Mouse (Mus musculus) T-helper 1 cell (primary cell): ENCODE data around the gene Fstl3.

ENCODE experiments used
- in situ Hi-C: fragments of 300-600 bp; cut with MboI, MseI; formaldehyde crosslinking; loops from one replicate; pipeline ENCODE4 v1.15.1; 2025; ENCODE audit warnings: high pct_unique_total_duplicates

The Fstl3 gene

DNA sequence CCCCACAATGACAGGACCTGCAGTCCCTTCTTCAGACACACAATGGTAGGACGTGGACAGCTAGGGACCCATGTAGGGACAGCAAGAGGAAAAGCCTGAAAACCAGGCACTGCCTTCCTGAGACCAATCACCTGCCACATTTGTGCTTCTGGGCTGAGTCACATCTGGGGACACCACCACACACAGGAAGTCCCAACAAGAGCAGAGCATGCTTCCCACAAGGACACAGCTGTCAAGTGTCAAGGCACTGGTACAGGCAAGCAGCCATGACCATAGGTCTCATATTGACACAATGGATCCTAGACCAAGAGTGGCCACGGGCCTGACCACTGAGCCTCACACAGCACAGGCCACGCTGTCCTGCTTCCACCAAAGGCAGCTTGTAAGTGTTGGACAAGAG, 14.2 kb upstream of the Fstl3 start:
- in situ Hi-C loops: no loop called here

DNA sequence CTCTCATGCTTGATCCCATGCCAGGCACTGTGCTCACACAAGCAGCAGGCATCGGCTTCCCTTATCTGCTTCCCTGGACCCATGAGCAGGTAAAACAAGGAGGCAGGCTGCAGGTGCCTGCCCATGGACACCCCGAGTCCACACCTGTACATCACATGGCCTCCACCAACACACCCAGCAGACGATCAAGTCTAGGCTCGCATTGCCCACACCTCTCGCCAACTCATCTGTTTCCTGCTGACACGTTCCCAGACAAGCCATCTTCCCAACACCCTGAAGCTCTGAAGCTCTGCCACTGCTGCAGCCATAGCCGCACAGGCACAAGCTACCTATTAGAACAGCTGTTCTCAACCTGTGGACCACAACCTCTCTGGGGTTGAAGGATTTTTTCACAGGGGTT, 12.8 kb upstream of the Fstl3 start:
- in situ Hi-C loops: no loop called here

DNA sequence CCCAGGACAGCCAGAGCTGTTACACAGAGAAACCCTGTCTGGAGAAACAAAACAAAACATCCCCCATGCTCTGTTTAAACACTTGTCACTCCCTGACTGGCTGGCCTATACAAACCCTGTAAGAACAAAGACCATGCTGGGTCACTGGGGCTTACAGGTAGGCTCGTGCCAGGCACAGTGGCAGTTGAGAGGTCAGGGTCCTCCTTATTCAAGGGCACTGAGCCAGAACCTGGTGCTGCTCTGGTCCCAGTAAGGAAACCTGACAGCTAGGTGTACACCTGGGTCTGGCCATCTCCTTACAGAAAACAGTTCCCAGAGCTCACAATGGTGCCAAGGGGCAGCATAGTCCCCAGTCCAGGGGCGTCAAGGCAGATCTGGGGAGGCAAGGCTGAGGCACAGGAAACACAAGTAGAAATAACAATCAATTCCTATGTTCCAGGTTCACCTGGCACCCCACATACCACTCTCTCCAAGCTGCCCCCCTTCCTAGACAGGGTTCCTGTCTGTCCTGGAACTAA, 11.8 kb upstream of the Fstl3 start:
- in situ Hi-C loops: no loop called here

DNA sequence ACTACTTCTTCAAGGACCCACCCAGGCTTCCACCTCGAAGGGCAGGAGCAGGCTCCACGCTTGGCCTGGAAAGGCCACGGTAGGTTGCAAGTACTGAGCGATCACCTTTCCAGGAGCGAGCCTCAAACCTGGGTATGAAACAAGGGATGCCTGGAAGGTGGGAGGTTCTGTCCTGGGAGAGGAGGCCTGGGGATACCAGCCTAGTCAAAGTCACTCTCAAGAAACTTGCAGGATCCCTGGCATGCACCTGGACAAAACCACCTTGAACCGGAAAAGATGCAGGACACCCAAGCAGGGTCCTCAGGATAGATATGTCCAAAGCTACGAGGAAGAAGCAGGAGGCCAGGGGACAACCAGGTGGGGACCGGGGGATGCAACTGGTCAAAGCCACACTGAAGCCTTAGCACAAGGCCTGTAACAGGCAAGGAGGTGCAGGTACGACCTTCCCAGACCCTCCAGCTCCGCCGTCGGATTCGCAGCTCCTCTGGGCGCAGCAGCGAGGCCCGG, 11.0 kb upstream of the Fstl3 start:
- in situ Hi-C loops: no loop called here

DNA sequence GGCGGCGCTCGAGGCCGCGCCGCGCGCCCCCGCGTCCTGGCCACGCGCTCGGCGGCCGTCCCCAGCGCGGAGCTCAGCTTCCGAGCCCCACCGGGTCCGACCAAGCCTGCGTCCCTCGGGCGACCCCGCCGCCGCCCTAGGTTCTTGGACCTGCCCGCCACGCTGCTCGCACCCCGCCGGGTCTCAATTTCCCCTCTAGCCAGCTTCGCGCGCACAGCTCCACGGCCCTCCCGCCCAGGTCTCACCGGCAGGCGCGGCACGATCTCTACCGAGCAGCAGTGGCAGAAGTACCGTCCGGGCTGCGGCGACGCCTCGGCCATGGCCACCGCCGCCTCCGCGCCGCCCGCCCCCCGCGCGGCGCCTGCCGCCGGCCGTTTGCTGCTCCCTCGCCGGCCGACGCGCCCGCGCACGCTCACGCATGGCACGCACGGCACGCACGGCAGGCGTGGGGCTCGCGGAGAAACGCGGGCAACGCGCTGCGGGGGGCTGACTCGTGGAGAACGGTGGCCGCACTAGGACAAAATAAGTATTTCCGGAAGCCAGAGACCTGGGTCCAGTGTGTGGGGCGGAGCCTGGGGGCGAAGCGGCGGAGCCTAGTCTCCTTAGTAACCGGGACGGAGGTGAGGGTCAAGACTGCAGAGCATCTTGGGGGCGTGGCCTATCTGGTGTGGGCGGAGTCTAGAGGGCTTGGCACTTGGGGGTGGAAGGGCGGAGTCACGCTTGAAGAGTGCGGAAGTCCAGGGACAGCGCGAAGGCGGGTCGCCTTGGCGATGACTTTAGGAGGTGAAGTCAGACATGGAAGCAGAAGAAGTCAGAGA, 10.4 kb upstream of the Fstl3 start, which contains the start of gene Rnf126:
Gene Rnf126, minus strand, starts transcription at position 445 of the 818 bp plus-strand sequence.
- in situ Hi-C loops: no loop called here

DNA sequence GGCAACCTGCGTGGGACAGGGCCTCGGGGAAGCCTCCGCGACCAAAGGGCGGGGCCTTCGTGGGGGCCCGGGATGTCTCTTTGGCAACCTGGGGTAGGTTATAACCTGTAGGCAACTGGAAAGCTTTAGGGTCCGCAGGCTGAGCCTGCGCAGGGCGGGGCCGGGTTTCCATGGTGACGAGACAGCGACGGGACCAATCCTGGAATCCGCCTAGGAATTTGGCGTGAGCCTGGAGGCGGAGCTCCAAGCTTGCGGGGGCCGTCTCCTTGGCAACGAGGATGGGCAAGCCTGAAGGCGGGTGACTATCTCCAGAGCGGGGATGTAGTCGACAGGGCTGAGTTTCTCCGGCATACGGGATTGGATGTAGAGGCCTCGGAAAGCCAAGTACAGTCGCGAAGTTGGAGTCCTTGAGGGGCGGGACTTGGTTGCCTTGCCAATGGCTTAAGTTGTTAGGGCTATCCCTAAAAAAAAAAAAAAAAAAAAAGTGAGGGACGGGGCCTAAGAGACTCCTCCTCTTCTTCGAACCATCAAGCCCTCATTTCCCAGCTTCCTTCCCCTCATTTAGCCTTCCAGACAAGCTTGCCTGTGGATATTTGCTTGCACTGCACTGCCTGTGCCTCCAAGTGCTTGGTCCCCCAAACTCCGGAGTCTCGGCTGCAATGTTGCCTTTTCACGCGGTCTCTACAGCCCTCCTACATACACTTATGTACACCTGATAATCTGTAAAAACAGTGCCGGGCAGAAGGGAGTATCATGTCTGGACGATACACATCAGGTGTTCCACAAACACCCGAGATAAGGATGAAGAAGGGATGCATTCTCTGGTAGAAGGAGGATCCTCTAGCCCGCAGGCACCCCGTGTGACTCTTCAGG, 9.5 kb upstream of the Fstl3 start:
- in situ Hi-C loops: no loop called here

DNA sequence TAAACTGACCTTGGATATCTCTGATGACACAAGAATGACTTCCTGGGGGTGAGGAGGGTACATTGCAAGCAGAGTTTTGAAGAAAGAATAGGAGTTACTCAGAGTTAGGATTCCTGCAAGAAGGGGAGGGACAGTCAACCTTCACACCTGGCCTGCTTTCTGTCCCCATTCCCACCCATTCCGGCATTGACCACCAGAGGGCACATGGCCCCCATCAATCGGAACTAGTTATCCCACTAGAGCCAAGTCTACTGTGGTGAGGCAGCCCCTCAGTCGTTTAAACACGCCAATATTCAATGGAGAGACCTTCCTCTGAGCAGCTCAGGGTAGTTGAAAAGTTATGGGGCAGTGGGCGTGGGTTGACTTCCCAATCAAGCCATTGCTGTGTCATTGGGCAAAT, 8.7 kb upstream of the Fstl3 start:
- in situ Hi-C loops: no loop called here

DNA sequence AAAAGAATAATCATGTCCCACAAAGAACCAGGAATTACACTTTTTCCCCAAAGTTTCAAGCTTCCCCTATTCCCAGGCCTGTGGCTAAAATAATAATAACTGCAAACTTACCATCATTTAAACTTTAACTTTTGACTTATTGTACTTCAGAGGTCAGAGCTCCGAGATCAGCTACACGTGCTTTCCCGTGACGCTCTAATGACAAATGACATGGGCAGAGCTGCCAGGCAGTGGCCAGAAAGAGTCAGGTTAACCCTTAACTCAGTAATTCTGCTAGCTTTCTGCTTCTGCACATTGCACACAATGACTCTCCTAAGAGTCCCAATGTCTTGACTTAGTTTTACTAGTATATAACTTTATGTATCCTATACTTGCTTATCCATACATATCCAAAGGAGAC, 7.7 kb upstream of the Fstl3 start:
- in situ Hi-C loops: no loop called here

DNA sequence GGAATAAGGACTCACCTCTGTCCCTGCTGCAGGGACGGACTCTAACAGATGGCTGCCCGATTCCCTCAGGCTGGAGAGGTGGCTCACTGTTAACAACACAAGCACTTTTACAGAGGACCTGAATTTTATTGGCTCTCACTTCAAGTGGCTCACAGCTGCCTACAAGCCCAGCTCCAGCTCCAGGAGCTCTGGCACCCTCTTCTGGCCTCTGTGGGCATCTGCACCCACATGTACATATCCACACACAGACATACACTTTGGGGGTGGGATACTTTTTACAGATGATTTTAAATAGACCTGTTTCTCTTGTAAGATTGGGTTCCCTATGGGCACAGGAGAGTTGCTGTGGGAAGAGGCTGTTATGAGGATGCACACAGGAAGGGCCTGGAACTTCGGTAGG, 4.8 kb upstream of the Fstl3 start:
- in situ Hi-C loops: no loop called here

DNA sequence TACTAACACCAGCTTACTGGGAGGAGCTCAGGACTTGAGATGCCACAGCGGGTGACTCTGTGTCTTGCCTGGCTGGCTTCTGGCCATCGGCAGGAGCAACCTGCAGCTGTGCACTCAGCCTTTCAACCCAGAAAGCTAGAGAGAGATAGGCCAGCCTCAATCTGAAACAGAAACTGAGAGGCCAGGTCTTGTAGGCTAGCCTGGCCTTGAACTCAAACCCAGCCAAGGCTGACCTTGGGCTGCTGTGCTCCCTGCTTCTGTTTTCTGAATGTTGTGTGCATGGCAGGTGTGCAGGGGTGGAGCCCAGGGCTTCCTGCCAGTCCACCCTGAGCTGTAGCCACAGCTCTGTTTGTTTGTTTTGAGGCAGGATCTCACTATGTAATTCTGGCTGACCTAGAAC, 3.9 kb upstream of the Fstl3 start:
- in situ Hi-C loops: no loop called here

DNA sequence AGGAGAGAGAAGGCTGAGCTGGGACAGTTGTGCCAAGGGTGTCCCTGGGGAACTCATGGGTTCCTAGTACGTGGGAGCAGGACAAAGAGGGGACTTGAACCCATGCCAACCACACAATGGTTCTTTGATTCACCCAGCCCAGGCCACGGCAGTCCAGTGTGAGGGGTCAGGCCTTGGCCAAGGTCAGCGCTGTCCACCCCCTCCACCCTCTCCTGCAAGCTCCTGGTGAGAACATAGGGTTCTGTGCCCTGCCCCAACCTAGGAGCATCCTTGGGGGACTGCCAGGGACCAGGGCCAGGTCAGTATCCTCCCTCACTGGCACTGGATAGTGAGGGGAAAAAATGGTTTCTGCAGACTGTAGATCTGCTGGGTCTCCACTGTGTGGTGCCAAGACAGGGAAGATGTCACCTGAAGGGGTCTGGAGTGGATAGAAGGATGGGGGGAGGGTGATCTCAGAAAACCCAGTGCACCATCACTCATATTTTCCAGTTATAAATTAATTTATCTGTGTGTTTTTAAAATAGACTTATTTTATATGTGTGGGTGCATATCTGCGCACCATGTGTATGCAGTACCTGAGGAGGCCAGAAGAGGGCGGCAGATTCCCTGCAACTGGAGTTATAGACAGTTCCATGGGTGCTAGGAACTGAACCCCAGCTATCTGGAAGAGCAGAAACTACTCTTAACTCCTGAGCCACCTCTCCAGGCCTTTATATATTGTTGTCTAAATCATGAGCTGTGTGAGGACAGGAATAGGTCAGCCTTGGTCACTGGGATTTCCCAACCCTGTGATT, 2.4 kb upstream of the Fstl3 start:
- in situ Hi-C loops: no loop called here

DNA sequence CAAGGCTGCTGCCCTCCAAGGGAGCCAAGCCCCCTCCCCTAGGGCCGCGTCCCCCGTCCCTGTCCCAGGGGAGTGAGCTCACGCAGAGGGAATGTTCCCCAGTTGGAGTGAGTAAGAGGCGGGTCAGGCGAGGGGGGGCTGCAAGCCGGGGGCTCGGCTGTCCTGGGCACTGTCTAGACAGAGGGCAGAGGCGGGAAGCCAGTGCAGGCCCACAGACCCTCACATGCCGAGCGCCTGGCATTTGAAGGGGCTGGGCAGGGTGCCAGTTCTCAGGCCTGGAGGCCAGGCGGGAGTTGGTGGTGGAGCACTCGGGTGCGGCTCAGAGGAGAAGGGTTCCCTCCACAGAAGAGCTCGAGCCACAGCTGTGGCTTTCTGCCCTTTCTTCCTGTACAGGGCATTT, 934 bp downstream of the Fstl3 start:
- in situ Hi-C loops: no loop called here

DNA sequence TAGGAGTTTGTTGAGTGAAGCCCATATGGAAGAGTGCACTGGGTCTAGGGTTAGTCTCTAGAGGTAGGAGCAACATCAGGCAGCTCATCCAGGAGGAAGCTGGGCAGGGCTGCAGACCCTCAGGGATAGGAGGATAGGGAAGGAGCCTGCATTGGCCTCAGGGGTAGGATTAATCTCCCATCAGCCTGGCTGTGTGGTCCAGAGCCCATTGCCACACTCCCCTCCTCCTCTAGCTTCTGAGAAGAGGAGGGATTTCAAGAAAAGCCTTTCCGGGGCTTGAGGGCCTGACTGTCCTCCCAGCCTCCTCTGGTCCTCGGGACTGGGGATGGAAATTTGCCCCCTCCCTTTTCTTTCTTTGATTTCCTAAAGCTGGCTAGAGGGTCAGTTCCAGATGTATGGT, 2.1 kb downstream of the Fstl3 start:
- in situ Hi-C loops: no loop called here

DNA sequence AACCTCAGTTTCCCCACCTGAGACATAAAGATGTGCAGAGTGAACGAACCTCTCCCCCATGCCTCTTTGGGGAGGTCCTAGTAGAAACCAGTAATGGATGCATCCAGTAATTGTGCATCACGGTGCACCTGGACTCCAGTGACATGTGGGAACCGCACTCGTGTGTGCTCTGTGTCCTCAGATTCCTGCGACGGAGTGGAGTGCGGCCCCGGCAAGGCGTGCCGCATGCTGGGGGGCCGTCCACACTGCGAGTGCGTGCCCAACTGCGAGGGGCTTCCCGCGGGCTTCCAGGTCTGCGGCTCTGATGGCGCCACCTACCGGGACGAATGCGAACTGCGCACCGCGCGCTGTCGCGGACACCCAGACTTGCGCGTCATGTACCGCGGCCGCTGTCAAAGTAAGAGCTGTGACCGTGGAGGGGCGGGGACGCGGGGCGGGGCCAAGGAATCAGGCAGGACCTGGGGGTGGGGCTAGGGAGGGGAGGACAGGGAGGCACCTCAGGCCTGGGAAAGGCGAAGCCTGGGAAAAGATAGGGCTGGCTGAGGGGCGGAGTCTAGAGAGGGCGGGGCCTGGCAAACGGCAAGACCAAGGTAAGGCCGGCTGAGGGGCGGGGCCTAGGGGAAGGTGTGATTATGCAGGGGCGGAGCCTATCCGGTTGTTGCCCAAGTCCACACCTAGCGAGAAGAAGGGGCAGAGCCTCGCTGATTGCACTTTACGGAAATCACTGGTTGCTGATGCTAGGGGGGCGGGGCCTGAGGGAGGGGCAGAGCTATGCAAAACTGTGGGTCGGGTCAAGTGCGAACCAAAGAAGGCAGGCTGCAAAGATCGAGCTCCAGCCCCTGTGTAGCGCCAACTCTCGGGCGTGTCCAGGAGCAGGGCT, 3.0 kb downstream of the Fstl3 start:
- in situ Hi-C loops: loop anchor here (5.0 kb wide), 1 partner anchor 73 kb away; no protein-coding TSS in a partner anchor

DNA sequence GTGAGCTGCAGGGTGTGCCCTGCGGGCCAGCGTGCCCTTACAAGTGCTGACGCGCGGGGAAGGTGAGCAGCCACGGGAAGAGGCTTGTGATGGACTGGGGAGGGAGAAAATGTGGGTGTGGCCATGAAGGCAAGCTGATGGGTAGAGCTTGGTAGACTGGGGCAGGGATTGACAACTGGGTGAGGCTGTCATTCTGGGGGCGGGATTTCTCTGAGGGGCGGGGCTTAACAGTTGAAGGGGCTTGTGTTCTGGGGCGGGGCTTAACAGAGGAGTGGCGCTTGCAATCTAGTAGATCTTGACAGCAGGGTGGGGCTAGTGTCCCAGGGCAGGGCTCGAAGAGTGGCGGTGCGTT, 3.6 kb downstream of the Fstl3 start:
- in situ Hi-C loops: loop anchor here (5.0 kb wide), 1 partner anchor 73 kb away; no protein-coding TSS in a partner anchor

DNA sequence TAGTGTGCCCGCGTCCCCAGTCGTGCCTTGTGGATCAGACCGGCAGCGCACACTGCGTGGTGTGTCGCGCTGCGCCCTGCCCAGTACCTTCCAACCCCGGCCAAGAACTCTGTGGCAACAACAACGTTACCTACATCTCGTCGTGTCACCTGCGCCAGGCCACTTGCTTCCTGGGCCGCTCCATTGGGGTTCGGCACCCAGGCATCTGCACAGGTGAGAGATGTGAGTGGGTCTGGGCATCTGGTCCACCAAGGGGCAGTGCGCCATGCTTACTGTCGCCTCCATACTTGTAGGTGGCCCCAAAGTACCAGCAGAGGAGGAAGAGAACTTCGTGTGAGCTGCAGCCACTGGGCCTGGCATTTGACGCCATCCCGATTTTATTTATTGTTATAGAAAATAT, 4.1 kb downstream of the Fstl3 start:
- in situ Hi-C loops: loop anchor here (5.0 kb wide), 1 partner anchor 74 kb away; no protein-coding TSS in a partner anchor

DNA sequence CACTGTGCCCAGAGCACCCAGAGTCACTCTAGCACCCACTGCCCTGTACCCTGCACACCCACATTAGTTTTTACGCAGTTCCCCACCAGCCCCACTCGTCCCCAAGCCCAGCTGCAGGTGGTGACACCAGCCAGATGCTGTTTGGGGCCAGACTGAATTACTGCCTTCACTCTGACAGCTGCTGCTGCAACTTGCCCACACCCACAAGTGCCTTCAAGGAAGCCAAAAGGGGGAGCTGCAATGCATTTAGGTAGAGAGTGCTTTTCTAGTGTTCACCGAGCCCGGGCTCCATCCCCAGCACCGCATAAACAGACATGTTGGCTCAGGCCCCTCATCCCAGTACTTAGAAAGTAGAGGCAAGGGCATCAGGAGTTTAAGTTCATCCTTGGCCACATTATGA, 4.9 kb downstream of the Fstl3 start:
- in situ Hi-C loops: loop anchor here (5.0 kb wide), 1 partner anchor 75 kb away; no protein-coding TSS in a partner anchor

DNA sequence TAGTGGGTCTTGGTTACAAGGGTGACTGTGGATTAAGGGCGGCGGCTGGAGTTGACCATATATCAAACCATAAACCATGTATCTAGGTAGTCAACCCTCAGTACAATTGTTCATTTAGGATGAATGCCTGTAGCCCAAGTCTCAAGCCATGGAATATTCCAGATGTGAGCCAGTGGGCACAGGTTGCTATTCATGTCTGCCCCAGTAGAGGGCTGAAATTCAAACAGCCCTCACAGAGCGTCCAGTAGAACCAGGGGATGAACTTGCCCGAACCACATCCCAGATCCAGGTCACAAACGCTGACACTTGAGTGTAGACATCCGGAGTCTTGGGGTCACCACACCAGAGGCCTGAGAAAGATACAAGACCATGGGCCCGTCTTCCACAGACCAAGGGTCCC, 6.0 kb downstream of the Fstl3 start:
- in situ Hi-C loops: loop anchor here (5.0 kb wide), 1 partner anchor 76 kb away; no protein-coding TSS in a partner anchor

DNA sequence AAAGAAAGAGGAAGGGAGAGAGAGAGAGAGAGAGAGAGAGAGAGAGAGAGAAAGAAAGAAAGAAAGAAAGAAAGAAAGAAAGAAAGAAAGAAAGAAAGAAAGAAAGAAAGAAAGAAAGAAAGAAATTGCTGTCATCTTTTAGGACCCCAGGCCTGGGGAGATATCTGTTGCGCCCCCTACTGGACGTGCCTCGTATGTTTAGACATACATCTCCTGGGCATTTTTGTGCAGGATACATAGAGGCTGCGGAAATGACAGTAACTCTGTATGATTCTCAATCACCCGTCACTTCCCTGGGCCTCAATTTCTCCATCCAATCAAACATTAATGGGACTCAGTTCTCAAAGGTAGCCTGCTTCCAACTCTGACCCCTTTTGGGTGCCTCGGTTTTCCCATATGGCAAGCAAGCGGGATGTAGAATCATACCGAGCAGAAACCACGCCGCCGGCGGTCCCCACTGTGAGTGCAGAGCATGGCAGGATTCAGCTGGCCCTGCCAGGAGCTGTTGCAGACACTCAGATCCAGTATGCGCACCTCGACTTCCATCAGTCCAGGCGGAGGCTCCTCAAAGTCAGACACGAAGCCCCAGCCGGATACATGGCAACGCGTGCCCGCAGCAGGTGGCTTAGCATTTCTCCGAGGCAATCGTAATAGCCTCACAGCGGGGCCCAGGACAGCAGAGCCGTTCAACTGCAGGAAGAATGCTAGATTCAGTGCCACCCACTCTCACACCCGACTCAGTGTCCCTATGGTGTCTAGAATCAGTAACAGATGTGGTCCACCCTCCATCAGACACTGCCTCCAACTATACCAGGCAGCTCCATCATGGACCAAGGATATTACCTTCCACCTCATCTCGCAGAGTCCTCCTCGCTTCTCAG, 7.1 kb downstream of the Fstl3 start:
- in situ Hi-C loops: loop anchor here (5.0 kb wide), 1 partner anchor 77 kb away; no protein-coding TSS in a partner anchor
